Mouse (Mus musculus): Measurements from ENCODE around the gene Slc12a9. TPM values are rescaled to one million over a fixed set of nuclear protein-coding genes. Genes with fewer than 3 reads are reported as not detected.

Gene Slc12a9
- polyA plus RNA-seq, 1 experiment from 2014 or later, result 16.4 TPM

DNA sequence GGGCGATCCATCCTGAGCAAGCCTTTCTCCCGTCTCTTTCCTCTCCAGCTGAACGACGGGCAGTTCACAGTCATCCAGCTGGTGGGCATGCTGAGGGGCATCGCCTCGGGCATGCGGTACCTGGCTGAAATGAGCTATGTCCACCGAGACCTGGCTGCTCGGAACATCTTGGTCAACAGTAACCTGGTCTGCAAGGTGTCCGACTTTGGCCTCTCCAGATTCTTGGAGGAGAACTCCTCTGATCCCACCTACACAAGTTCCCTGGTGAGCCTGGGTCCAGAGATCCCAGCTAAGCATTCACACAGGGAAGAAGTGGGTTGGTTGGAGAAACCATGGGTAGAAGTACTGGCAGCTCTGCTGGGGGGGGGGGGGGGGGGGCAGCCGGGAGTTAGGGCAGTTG lies 36.3 kb upstream of the Slc12a9 start:
- peaks cover 3% of the 10 kb centered on the region; the same call in 1 of the 2 replicates for H3K36me3 ChIP-seq (ENCODE audit: control insufficient read depth, insufficient read depth, low read length)
- no peaks in the 10 kb centered on the region for H3K27me3 ChIP-seq (ENCODE audit: control insufficient read depth, insufficient read depth, low read length)
- no peak for ATAC-seq (ENCODE audit: low read depth)
- H3K27ac ChIP-seq (ENCODE audit: low read depth, low read length), result no peak overlapping the region
- over 99% methylated on average over 10 of the region's 11 CpGs for WGBS
- no peak overlapping the region for H3K9ac ChIP-seq (replicated peaks; ENCODE audit: low read depth, low read length)
- no peak overlapping the region for H3K4me2 ChIP-seq (ENCODE audit: low read depth, low read length)
- H3K9me3 ChIP-seq (ENCODE audit: control insufficient read depth, low read length), result no peaks in the 10 kb centered on the region
- no peak overlapping the region for H3K4me3 ChIP-seq (ENCODE audit: low read depth, low read length)
- H3K4me1 ChIP-seq (ENCODE audit: control insufficient read depth, insufficient read depth, low read length), result no peaks in the 10 kb centered on the region

DNA sequence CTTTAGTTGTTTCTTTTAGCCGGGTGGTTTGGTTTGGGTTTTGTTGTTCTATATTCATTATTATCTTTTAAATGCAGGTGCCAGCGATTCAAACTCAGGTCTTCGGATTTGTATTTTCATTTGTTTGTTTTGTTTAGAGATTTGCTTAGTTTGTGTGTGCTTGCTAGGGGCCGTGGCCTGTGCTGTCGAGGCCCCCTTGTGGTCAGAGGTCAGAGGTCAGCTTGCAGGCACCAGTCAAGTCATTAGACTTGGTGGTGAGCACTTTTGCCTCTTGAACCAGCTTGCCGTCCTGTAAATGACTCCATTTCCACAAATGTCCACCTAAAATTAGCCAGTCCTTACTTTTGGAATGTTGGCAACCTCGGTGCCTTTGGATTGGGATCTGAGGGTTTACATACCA lies 25.0 kb upstream of the Slc12a9 start:
- peaks cover 10% of the 10 kb centered on the region for H3K36me3 ChIP-seq (ENCODE audit: control insufficient read depth, insufficient read depth, low read length)
- no peak overlapping the region for H3K4me3 ChIP-seq (ENCODE audit: low read depth, low read length)
- no peaks in the 10 kb centered on the region for H3K4me1 ChIP-seq (ENCODE audit: control insufficient read depth, insufficient read depth, low read length)
- no peak overlapping the region for H3K4me2 ChIP-seq (ENCODE audit: low read depth, low read length)
- no peaks in the 10 kb centered on the region for H3K9me3 ChIP-seq (ENCODE audit: control insufficient read depth, low read length)
- no peak overlapping the region for H3K27ac ChIP-seq (ENCODE audit: low read depth, low read length)
- 47% methylated on average over 7 of the region's 7 CpGs for WGBS
- no peaks in the 10 kb centered on the region for H3K27me3 ChIP-seq (ENCODE audit: control insufficient read depth, insufficient read depth, low read length)
- H3K9ac ChIP-seq (replicated peaks; ENCODE audit: low read depth, low read length), result no peak overlapping the region
- ATAC-seq (ENCODE audit: low read depth), result no peak

- no peak overlapping the region for H3K4me3 ChIP-seq (ENCODE audit: low read depth, low read length)
- no peaks in the 10 kb centered on the region for H3K9me3 ChIP-seq (ENCODE audit: control insufficient read depth, low read length)
- H3K4me1 ChIP-seq (ENCODE audit: control insufficient read depth, insufficient read depth, low read length), result peaks cover 12% of the 10 kb centered on the region
- peaks cover 7% of the 10 kb centered on the region; the same call in 1 of the 2 replicates for H3K27me3 ChIP-seq (ENCODE audit: control insufficient read depth, insufficient read depth, low read length)
- H3K9ac ChIP-seq (replicated peaks; ENCODE audit: low read depth, low read length), result no peak overlapping the region
- WGBS, result 91% methylated on average over 17 of the region's 17 CpGs
- H3K36me3 ChIP-seq (ENCODE audit: control insufficient read depth, insufficient read depth, low read length), result peaks cover 10% of the 10 kb centered on the region; the same call in 1 of the 2 replicates
- H3K27ac ChIP-seq (ENCODE audit: low read depth, low read length), result no peak overlapping the region
- H3K4me2 ChIP-seq (ENCODE audit: low read depth, low read length), result no peak overlapping the region
- ATAC-seq (ENCODE audit: low read depth), result no peak
Observed at GRCm38 (mm10) chr5:137354091-137354490, 20.7 kb upstream of the Slc12a9 start.

- H3K9ac ChIP-seq (replicated peaks; ENCODE audit: low read depth, low read length), result peak overlapping the region; percentile 66; the same call in 1 of the 2 replicates
- no peaks in the 10 kb centered on the region for H3K9me3 ChIP-seq (ENCODE audit: control insufficient read depth, low read length)
- H3K27ac ChIP-seq (ENCODE audit: low read depth, low read length), result no peak overlapping the region
- ATAC-seq (ENCODE audit: low read depth), result no peak
- peak overlapping the region; percentile 96 for H3K4me2 ChIP-seq (ENCODE audit: low read depth, low read length)
- peaks cover 20% of the 10 kb centered on the region for H3K4me1 ChIP-seq (ENCODE audit: control insufficient read depth, insufficient read depth, low read length)
- H3K27me3 ChIP-seq (ENCODE audit: control insufficient read depth, insufficient read depth, low read length), result peaks cover 9% of the 10 kb centered on the region; the same call in 1 of the 2 replicates
- H3K36me3 ChIP-seq (ENCODE audit: control insufficient read depth, insufficient read depth, low read length), result peaks cover 6% of the 10 kb centered on the region; the same call in 1 of the 2 replicates
- peak overlapping the region; percentile 55; the same call in 1 of the 2 replicates for H3K4me3 ChIP-seq (ENCODE audit: low read depth, low read length)
- 21% methylated on average over 16 of the region's 16 CpGs for WGBS
Observed at GRCm38 (mm10) chr5:137352011-137352975, 18.9 kb upstream of the Slc12a9 start.

GRCm38 (mm10) chr5:137351394-137351793 lies 18.0 kb upstream of the Slc12a9 start:
- peaks cover 20% of the 10 kb centered on the region for H3K4me1 ChIP-seq (ENCODE audit: control insufficient read depth, insufficient read depth, low read length)
- H3K4me2 ChIP-seq (ENCODE audit: low read depth, low read length), result peak overlapping the region; percentile 96
- peak overlapping the region; percentile 66; the same call in 1 of the 2 replicates for H3K9ac ChIP-seq (replicated peaks; ENCODE audit: low read depth, low read length)
- peaks cover 6% of the 10 kb centered on the region; the same call in 1 of the 2 replicates for H3K36me3 ChIP-seq (ENCODE audit: control insufficient read depth, insufficient read depth, low read length)
- 15% methylated on average over 4 of the region's 4 CpGs for WGBS
- ATAC-seq (ENCODE audit: low read depth), result no peak
- no peak overlapping the region for H3K27ac ChIP-seq (ENCODE audit: low read depth, low read length)
- peak overlapping the region; percentile 55 for H3K4me3 ChIP-seq (ENCODE audit: low read depth, low read length)
- H3K27me3 ChIP-seq (ENCODE audit: control insufficient read depth, insufficient read depth, low read length), result peaks cover 9% of the 10 kb centered on the region; the same call in 1 of the 2 replicates
- no peaks in the 10 kb centered on the region for H3K9me3 ChIP-seq (ENCODE audit: control insufficient read depth, low read length)

DNA sequence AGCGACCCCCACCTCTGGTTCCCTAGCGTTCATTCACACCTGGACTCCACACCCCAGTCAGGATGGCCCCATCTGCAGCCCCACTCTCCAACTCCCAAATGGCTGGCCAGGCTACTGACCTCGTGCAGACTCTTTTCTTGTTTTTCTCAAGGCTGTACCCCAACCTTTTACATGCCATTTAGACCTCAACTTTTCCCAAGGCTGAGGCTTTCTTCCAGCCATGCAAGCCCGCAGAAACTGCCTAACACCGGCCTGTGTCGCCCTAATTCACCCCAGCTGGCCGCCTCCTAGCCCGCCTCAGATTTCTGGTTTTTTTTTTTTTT lies 17.6 kb upstream of the Slc12a9 start:
- peaks cover 9% of the 10 kb centered on the region; the same call in 1 of the 2 replicates for H3K27me3 ChIP-seq (ENCODE audit: control insufficient read depth, insufficient read depth, low read length)
- ATAC-seq (ENCODE audit: low read depth), result no peak
- peak overlapping the region; percentile 55 for H3K4me3 ChIP-seq (ENCODE audit: low read depth, low read length)
- H3K9ac ChIP-seq (replicated peaks; ENCODE audit: low read depth, low read length), result peak overlapping the region; percentile 66; the same call in 1 of the 2 replicates
- no peak overlapping the region for H3K27ac ChIP-seq (ENCODE audit: low read depth, low read length)
- peaks cover 20% of the 10 kb centered on the region for H3K4me1 ChIP-seq (ENCODE audit: control insufficient read depth, insufficient read depth, low read length)
- peaks cover 4% of the 10 kb centered on the region; the same call in 1 of the 2 replicates for H3K36me3 ChIP-seq (ENCODE audit: control insufficient read depth, insufficient read depth, low read length)
- 3% methylated on average over 8 of the region's 8 CpGs for WGBS
- H3K4me2 ChIP-seq (ENCODE audit: low read depth, low read length), result peak overlapping the region; percentile 96
- no peaks in the 10 kb centered on the region for H3K9me3 ChIP-seq (ENCODE audit: control insufficient read depth, low read length)

- peak overlapping the region; percentile 44; the same call in 1 of the 2 replicates for H3K27ac ChIP-seq (ENCODE audit: low read depth, low read length)
- under 1% methylated on average over 55 of the region's 55 CpGs for WGBS
- peaks cover 20% of the 10 kb centered on the region for H3K4me1 ChIP-seq (ENCODE audit: control insufficient read depth, insufficient read depth, low read length)
- H3K9me3 ChIP-seq (ENCODE audit: control insufficient read depth, low read length), result no peaks in the 10 kb centered on the region
- peak; percentile 38 for ATAC-seq (ENCODE audit: low read depth)
- H3K4me2 ChIP-seq (ENCODE audit: low read depth, low read length), result peak overlapping the region; percentile 96
- H3K36me3 ChIP-seq (ENCODE audit: control insufficient read depth, insufficient read depth, low read length), result no peaks in the 10 kb centered on the region
- peaks cover 9% of the 10 kb centered on the region; the same call in 1 of the 2 replicates for H3K27me3 ChIP-seq (ENCODE audit: control insufficient read depth, insufficient read depth, low read length)
- H3K9ac ChIP-seq (replicated peaks; ENCODE audit: low read depth, low read length), result peak overlapping the region; percentile 66
- H3K4me3 ChIP-seq (ENCODE audit: low read depth, low read length), result peak overlapping the region; percentile 55
Observed at GRCm38 (mm10) chr5:137350205-137351057, 17.0 kb upstream of the Slc12a9 start.

- WGBS, result 0% methylated on average over 30 of the region's 32 CpGs
- peak within 1 kb of the TSS; percentile 96 for H3K4me2 ChIP-seq (ENCODE audit: low read depth, low read length)
- no peaks in the 10 kb centered on the region for H3K9me3 ChIP-seq (ENCODE audit: control insufficient read depth, low read length)
- H3K4me1 ChIP-seq (ENCODE audit: control insufficient read depth, insufficient read depth, low read length), result peaks cover 20% of the 10 kb centered on the region
- peak within 1 kb of the TSS; percentile 44; the same call in 1 of the 2 replicates for H3K27ac ChIP-seq (ENCODE audit: low read depth, low read length)
- H3K36me3 ChIP-seq (ENCODE audit: control insufficient read depth, insufficient read depth, low read length), result no peaks in the 10 kb centered on the region
- peak within 1 kb of the TSS; percentile 66 for H3K9ac ChIP-seq (replicated peaks; ENCODE audit: low read depth, low read length)
- peak within 1 kb of the TSS; percentile 55 for H3K4me3 ChIP-seq (ENCODE audit: low read depth, low read length)
- peaks cover 9% of the 10 kb centered on the region; the same call in 1 of the 2 replicates for H3K27me3 ChIP-seq (ENCODE audit: control insufficient read depth, insufficient read depth, low read length)
- ATAC-seq (ENCODE audit: low read depth), result peak; percentile 90
Observed at GRCm38 (mm10) chr5:137349384-137350204, 16.2 kb upstream of the Slc12a9 start, which contains the start of gene Ephb4. Gene Ephb4 (plus strand): TSS chr5:137350109.
